Mouse (Mus musculus) embryonic facial prominence, embryonic 14.5 days (tissue): ENCODE data around the gene Styxl1. TPM values are rescaled to one million over a fixed set of nuclear protein-coding genes. Genes with fewer than 3 reads are reported as not detected.

Source experiments
- ATAC-seq: fragments of 200-750 bp; cut with Nextera tagmentation; 2 replicates; pipeline ENCODE4 v1.8.0; 2017; ENCODE audit warnings: low read depth, moderate number of reproducible peaks, moderate TSS enrichment
- DNase-seq: peaks from one replicate; pipeline ENCODE4 v3.0.0-alpha.2; 2015; ENCODE audit warnings: low spot score
- H3K27ac ChIP-seq: fragments of 300-500 bp; sonication (generic); replicated peaks from 2 replicates; pipeline ENCODE4 v1.5.1; 2014; ENCODE audit warnings: low read depth, mild to moderate bottlenecking, low read length, moderate library complexity
- H3K27me3 ChIP-seq: fragments of 300-500 bp; sonication (generic); replicated peaks from 2 replicates; pipeline ENCODE4 v1.6.1; 2014; ENCODE audit warnings: low read length; ENCODE audit not compliant: control insufficient read depth, insufficient read depth
- H3K36me3 ChIP-seq: fragments of 300-500 bp; sonication (generic); 2 replicates; pipeline ENCODE4 v1.6.1; 2014; ENCODE audit warnings: low read length, mixed read lengths; ENCODE audit not compliant: control insufficient read depth, insufficient read depth
- H3K4me1 ChIP-seq: fragments of 300-500 bp; sonication (generic); 2 replicates; pipeline ENCODE4 v1.6.1; 2014; ENCODE audit warnings: antibody characterized with exemption, low read length; ENCODE audit not compliant: control insufficient read depth, insufficient read depth
- H3K4me2 ChIP-seq: fragments of 300-500 bp; sonication (generic); 2 replicates; pipeline ENCODE4 v1.6.1; 2014; ENCODE audit warnings: low read depth, mild to moderate bottlenecking, low read length, moderate library complexity, mixed read lengths
- H3K4me3 ChIP-seq: fragments of 300-500 bp; sonication (generic); 2 replicates; pipeline ENCODE4 v1.5.1; 2014; ENCODE audit warnings: low read depth, mild to moderate bottlenecking, low read length
- H3K9ac ChIP-seq: fragments of 300-500 bp; sonication (generic); 2 replicates; pipeline ENCODE4 v1.6.1; 2014; ENCODE audit warnings: low read depth, mild to moderate bottlenecking, low read length, moderate library complexity, mixed read lengths
- H3K9me3 ChIP-seq: fragments of 300-500 bp; sonication (generic); 2 replicates; pipeline ENCODE4 v1.6.1; 2016; ENCODE audit warnings: low read length; ENCODE audit not compliant: control insufficient read depth
- WGBS: fragments of 180-500 bp; shearing (Covaris S2); extraction: QIAGEN DNeasy Blood & Tissue Kit; methylation state at CpG from one replicate; pipeline ENCODE4 v1.1.7; 2014; 5-methylcytosine and 5-hydroxymethylcytosine counted together
- polyA plus RNA-seq: library from polyadenylated mRNA; unstranded; fragments of >200 nt; fragmentation: Nextera tagmentation; extraction: Ambion mirVana; gene quantifications from 2 replicates; pipeline ENCODE4 v1.2.1, GENCODE M21; 2014

Gene Styxl1
- polyA plus RNA-seq, 1 experiment from 2014 or later = 0.90 TPM

GRCm38 (mm10) chr5:135719586-135720120, 58.5 kb downstream of the Styxl1 start:
- Histone ChIP-seq H3K9ac (no peak overlapping the region), H3K4me3 (no peak overlapping the region), H3K9me3 (no peaks in the 10 kb centered on the region), H3K4me1 (peaks cover 11% of the 10 kb centered on the region), H3K27me3 (no peaks in the 10 kb centered on the region), H3K27ac (no peak overlapping the region), H3K4me2 (no peak overlapping the region), H3K36me3 (peaks cover 28% of the 10 kb centered on the region)
- no peak for DNase-seq
- no peak for ATAC-seq
- 76% methylated on average over 10 of the region's 10 CpGs for WGBS

GRCm38 (mm10) chr5:135715624-135716023, 62.6 kb downstream of the Styxl1 start:
- Histone ChIP-seq H3K9ac (no peak overlapping the region), H3K36me3 (peaks cover 28% of the 10 kb centered on the region), H3K4me3 (no peak overlapping the region), H3K4me2 (no peak overlapping the region), H3K27me3 (no peaks in the 10 kb centered on the region), H3K9me3 (no peaks in the 10 kb centered on the region), H3K27ac (no peak overlapping the region), H3K4me1 (peaks cover 4% of the 10 kb centered on the region; the same call in 1 of the 2 replicates)
- DNase-seq (no peak), ATAC-seq (no peak)
- WGBS = 47% methylated on average over 10 of the region's 10 CpGs

- Histone ChIP-seq H3K4me2 (no peak overlapping the region), H3K9me3 (no peaks in the 10 kb centered on the region), H3K27me3 (no peaks in the 10 kb centered on the region), H3K36me3 (peaks cover 23% of the 10 kb centered on the region), H3K4me1 (peaks cover 4% of the 10 kb centered on the region; the same call in 1 of the 2 replicates), H3K4me3 (no peak overlapping the region), H3K9ac (no peak overlapping the region), H3K27ac (no peak overlapping the region)
- ATAC-seq = no peak
- DNase-seq = peak; percentile 50
- WGBS = 66% methylated on average over 16 of the region's 16 CpGs
Observed at GRCm38 (mm10) chr5:135713441-135714218, 64.6 kb downstream of the Styxl1 start.

- Histone ChIP-seq H3K4me3 (no peak overlapping the region), H3K36me3 (peaks cover 28% of the 10 kb centered on the region), H3K27ac (no peak overlapping the region), H3K4me1 (peaks cover 4% of the 10 kb centered on the region; the same call in 1 of the 2 replicates), H3K27me3 (no peaks in the 10 kb centered on the region), H3K9me3 (no peaks in the 10 kb centered on the region), H3K4me2 (no peak overlapping the region), H3K9ac (no peak overlapping the region)
- WGBS = 84% methylated on average over 4 of the region's 4 CpGs
- DNase-seq (no peak), ATAC-seq (no peak)
Observed at GRCm38 (mm10) chr5:135712803-135713202, 65.4 kb downstream of the Styxl1 start.

- H3K36me3 ChIP-seq = peaks cover 28% of the 10 kb centered on the region
- peaks cover 4% of the 10 kb centered on the region; the same call in 1 of the 2 replicates for H3K4me1 ChIP-seq
- no peak for ATAC-seq
- H3K4me2 ChIP-seq = no peak overlapping the region
- H3K27ac ChIP-seq = no peak overlapping the region
- WGBS = 86% methylated on average over 13 of the region's 13 CpGs
- H3K9ac ChIP-seq = no peak overlapping the region
- H3K9me3 ChIP-seq = no peaks in the 10 kb centered on the region
- H3K4me3 ChIP-seq = no peak overlapping the region
- no peaks in the 10 kb centered on the region for H3K27me3 ChIP-seq
- no peak for DNase-seq
Observed at GRCm38 (mm10) chr5:135711582-135712355, 66.4 kb downstream of the Styxl1 start.

GRCm38 (mm10) chr5:135710599-135711214, 67.5 kb downstream of the Styxl1 start:
- Histone ChIP-seq H3K4me2 (no peak overlapping the region), H3K4me1 (peaks cover 4% of the 10 kb centered on the region; the same call in 1 of the 2 replicates), H3K4me3 (no peak overlapping the region), H3K9ac (no peak overlapping the region), H3K27me3 (no peaks in the 10 kb centered on the region), H3K36me3 (peaks cover 29% of the 10 kb centered on the region), H3K27ac (no peak overlapping the region), H3K9me3 (no peaks in the 10 kb centered on the region)
- no peak for DNase-seq
- WGBS = 82% methylated on average over 7 of the region's 7 CpGs
- no peak for ATAC-seq

GRCm38 (mm10) chr5:135709716-135710115, 68.5 kb downstream of the Styxl1 start:
- Histone ChIP-seq H3K4me2 (no peak overlapping the region), H3K4me3 (no peak overlapping the region), H3K36me3 (peaks cover 36% of the 10 kb centered on the region), H3K9me3 (no peaks in the 10 kb centered on the region), H3K9ac (no peak overlapping the region), H3K4me1 (peaks cover 4% of the 10 kb centered on the region; the same call in 1 of the 2 replicates), H3K27ac (no peak overlapping the region), H3K27me3 (no peaks in the 10 kb centered on the region)
- WGBS = 90% methylated on average over 5 of the region's 5 CpGs
- ATAC-seq (no peak), DNase-seq (no peak)

GRCm38 (mm10) chr5:135707855-135708254, 70.3 kb downstream of the Styxl1 start:
- 55% methylated on average over 1 of the region's 1 CpGs for WGBS
- no peaks in the 10 kb centered on the region for H3K27me3 ChIP-seq
- H3K4me3 ChIP-seq = no peak overlapping the region

More at GRCm38 (mm10) chr5:135707855-135708254, 70.3 kb downstream of the Styxl1 start:
- Histone ChIP-seq H3K9ac (no peak overlapping the region), H3K27ac (no peak overlapping the region), H3K36me3 (peaks cover 44% of the 10 kb centered on the region), H3K4me1 (no peaks in the 10 kb centered on the region; the same call in 1 of the 2 replicates), H3K4me2 (no peak overlapping the region), H3K9me3 (no peaks in the 10 kb centered on the region)
- no peak for ATAC-seq
- no peak for DNase-seq
